Mouse (Mus musculus) embryonic facial prominence, embryonic 11.5 days (tissue): Measurements from ENCODE around the gene Pgm5. TPM values are rescaled to one million over a fixed set of nuclear protein-coding genes. Genes with fewer than 3 reads are reported as not detected.
"Not testable (repeated sequence)": the region's sequence is repeated elsewhere in the genome, so short reads cannot be mapped to it uniquely, and the experiment has no call there.

Source experiments
- ATAC-seq: fragments of 200-750 bp; cut with Nextera tagmentation; replicated peaks from 2 replicates; pipeline ENCODE4 v1.8.0; 2017; ENCODE audit warnings: low read depth; ENCODE audit not compliant: insufficient number of reproducible peaks, low FRiP score, low TSS enrichment
- DNase-seq: peaks from one replicate; pipeline ENCODE4 v3.0.0-alpha.2; 2015; ENCODE audit warnings: low spot score
- H3K27ac ChIP-seq: fragments of 300-500 bp; sonication (generic); replicated peaks from 2 replicates; pipeline ENCODE4 v1.5.1; 2014; ENCODE audit warnings: mild to moderate bottlenecking, low read depth, low read length, control low read depth
- H3K27me3 ChIP-seq: fragments of 300-500 bp; sonication (generic); 2 replicates; pipeline ENCODE4 v1.6.1; 2014; ENCODE audit warnings: mild to moderate bottlenecking, low read length, moderate library complexity, mixed read lengths; ENCODE audit not compliant: control insufficient read depth, insufficient read depth
- H3K36me3 ChIP-seq: fragments of 300-500 bp; sonication (generic); replicated peaks from 2 replicates; pipeline ENCODE4 v1.6.1; 2014; ENCODE audit warnings: low read depth, mild to moderate bottlenecking, low read length, moderate library complexity, mixed read lengths; ENCODE audit not compliant: control insufficient read depth, insufficient read depth
- H3K4me1 ChIP-seq: fragments of 300-500 bp; sonication (generic); 2 replicates; pipeline ENCODE4 v1.6.1; 2014; ENCODE audit warnings: low read length, mixed read lengths; ENCODE audit not compliant: control insufficient read depth, insufficient read depth
- H3K4me2 ChIP-seq: fragments of 300-500 bp; sonication (generic); 2 replicates; pipeline ENCODE4 v1.6.1; 2014; ENCODE audit warnings: low read depth, mild to moderate bottlenecking, control low read depth, low read length, moderate library complexity
- H3K4me3 ChIP-seq: fragments of 300-500 bp; sonication (generic); 2 replicates; pipeline ENCODE4 v1.5.1; 2014; ENCODE audit warnings: low read depth, low read length, control low read depth
- H3K9ac ChIP-seq: fragments of 300-500 bp; sonication (generic); replicated peaks from 2 replicates; pipeline ENCODE4 v1.6.1; 2014; ENCODE audit warnings: mild to moderate bottlenecking, control low read depth, low read length
- H3K9me3 ChIP-seq: fragments of 300-500 bp; sonication (generic); replicated peaks from 2 replicates; pipeline ENCODE4 v1.6.1; 2016; ENCODE audit warnings: mild to moderate bottlenecking, low read length, inconsistent platforms, mixed read lengths; ENCODE audit not compliant: control insufficient read depth
- WGBS: fragments of 180-500 bp; shearing (Covaris S2); extraction: QIAGEN DNeasy Blood & Tissue Kit; methylation state at CpG from one replicate; pipeline ENCODE4 v1.1.7; 2014; 5-methylcytosine and 5-hydroxymethylcytosine counted together
- polyA plus RNA-seq: library from polyadenylated mRNA; unstranded; fragments of >200 nt; fragmentation: Nextera tagmentation; extraction: Ambion mirVana; gene quantifications from 2 replicates; pipeline ENCODE4 v1.2.1, GENCODE M21; 2014

Pgm5 gene
- polyA plus RNA-seq, 1 experiment from 2014 or later = 1.3 TPM

DNA sequence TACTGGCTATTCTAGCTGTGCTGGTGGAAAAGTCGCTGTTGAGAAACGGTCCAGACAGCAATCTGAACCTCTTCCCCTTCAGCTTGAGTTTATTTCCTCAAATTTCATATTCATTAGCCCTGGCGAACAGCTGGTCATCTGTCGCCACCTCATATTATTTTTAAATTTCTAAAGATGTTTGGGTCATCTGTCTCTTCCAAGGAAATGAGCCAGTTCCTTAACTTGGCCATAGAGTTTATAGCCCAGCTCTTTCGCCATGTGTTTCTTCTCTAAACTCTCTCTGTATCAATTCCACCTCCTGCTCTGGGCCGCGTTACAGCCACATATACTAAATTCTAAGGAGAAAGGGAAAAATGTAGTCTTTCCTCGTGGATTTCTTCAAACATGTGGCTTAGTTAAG, 158.0 kb downstream of the Pgm5 start:
- Histone ChIP-seq H3K27me3 (no peaks in the 10 kb centered on the region), H3K27ac (no peak overlapping the region), H3K4me2 (no peak overlapping the region), H3K4me3 (no peak overlapping the region), H3K4me1 (no peaks in the 10 kb centered on the region), H3K36me3 (no peaks in the 10 kb centered on the region), H3K9ac (no peak overlapping the region), H3K9me3 (no peaks in the 10 kb centered on the region)
- DNase-seq = no peak
- 71% methylated on average over 8 of the region's 8 CpGs for WGBS
- no peak for ATAC-seq

DNA sequence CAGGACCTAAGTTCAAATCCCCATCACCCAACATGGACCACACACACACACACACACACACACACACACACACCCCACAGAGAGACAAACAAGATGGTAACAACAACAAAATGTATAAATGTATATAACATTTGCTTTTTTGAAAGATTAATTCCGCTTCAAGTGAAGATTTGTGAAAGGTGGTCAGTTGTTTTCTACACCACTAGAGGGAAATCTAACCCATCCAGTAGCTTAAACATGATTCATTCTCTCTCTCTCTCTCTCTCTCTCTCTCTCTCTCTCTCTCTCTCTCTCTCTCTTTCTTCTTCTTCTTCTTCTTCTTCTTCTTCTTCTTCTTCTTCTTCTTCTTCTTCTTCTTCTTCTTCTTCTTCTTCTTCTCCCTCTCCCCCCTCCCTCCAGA, 158.5 kb downstream of the Pgm5 start:
- H3K27ac ChIP-seq, H3K27me3 ChIP-seq, H3K9me3 ChIP-seq, DNase-seq, H3K4me2 ChIP-seq, H3K4me3 ChIP-seq, H3K36me3 ChIP-seq, H3K9ac ChIP-seq, ATAC-seq, H3K4me1 ChIP-seq: not testable (repeated sequence)
- WGBS = 65% methylated on average over 1 of the region's 1 CpGs

- WGBS = 69% methylated on average over 8 of the region's 8 CpGs
- no peaks in the 10 kb centered on the region for H3K4me1 ChIP-seq
- H3K27ac ChIP-seq = no peak overlapping the region
- H3K4me2 ChIP-seq = no peak overlapping the region
- H3K4me3 ChIP-seq = no peak overlapping the region
- no peaks in the 10 kb centered on the region for H3K9me3 ChIP-seq
- H3K9ac ChIP-seq = no peak overlapping the region
- no peaks in the 10 kb centered on the region for H3K36me3 ChIP-seq
- no peak for ATAC-seq
- H3K27me3 ChIP-seq = no peaks in the 10 kb centered on the region
- no peak for DNase-seq
Measured at GRCm38 (mm10) chr19:24701716-24702115, 159.9 kb downstream of the Pgm5 start.

GRCm38 (mm10) chr19:24700664-24701063, 161.0 kb downstream of the Pgm5 start:
- WGBS = 79% methylated on average over 5 of the region's 5 CpGs
- DNase-seq (no peak), ATAC-seq (no peak)

DNA sequence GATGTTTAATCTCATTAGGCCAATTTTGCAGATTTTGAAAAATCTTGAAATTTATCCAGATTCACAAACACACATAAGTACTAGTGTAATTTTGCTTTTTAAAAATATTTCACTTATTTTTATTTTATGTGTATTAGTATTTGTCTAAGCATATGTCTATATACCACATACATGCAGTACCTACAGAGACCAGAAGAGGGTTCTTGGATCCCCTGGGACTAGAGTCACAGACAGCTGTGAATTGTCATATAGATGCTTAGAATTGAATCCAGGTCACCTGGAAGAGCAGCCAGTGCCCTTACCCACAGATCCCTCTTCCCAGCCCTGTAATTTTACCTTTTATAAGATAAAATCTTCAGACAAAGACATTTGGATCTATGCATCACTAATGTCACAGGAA, 161.7 kb downstream of the Pgm5 start:
- H3K9ac ChIP-seq = no peak overlapping the region
- no peaks in the 10 kb centered on the region for H3K4me1 ChIP-seq
- H3K27ac ChIP-seq = no peak overlapping the region
- no peaks in the 10 kb centered on the region for H3K27me3 ChIP-seq
- ATAC-seq (no peak), DNase-seq (peak; percentile 40)
- H3K4me2 ChIP-seq = no peak overlapping the region
- no peaks in the 10 kb centered on the region for H3K36me3 ChIP-seq
- H3K9me3 ChIP-seq = no peaks in the 10 kb centered on the region
- no peak overlapping the region for H3K4me3 ChIP-seq

More at GRCm38 (mm10) chr19:24700664-24701063, 161.0 kb downstream of the Pgm5 start:
- Histone ChIP-seq H3K36me3 (no peaks in the 10 kb centered on the region), H3K4me1 (no peaks in the 10 kb centered on the region), H3K4me2 (no peak overlapping the region), H3K9me3 (no peaks in the 10 kb centered on the region), H3K4me3 (no peak overlapping the region), H3K27me3 (no peaks in the 10 kb centered on the region), H3K9ac (no peak overlapping the region), H3K27ac (no peak overlapping the region)

DNA sequence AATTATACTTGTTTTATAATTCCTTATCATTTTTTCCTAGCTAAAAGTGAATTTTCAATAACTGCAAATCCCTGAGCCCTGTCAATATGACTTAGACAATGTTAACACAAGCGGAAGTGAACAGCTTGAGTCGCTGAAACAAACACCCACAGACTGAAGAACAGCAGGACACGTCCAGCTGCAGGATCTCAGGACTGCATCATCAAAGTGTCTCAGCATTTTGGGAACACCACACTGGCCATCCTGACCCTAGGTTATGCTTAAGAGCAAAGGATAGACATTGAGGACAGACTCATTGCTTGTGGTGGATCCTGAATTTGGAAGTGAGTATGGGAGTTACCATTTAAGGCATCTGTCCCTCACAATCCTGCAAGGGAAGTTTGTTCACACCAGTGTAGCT, 162.5 kb downstream of the Pgm5 start:
- Histone ChIP-seq H3K27ac (no peak overlapping the region), H3K9me3 (no peaks in the 10 kb centered on the region), H3K9ac (no peak overlapping the region), H3K27me3 (no peaks in the 10 kb centered on the region), H3K4me2 (no peak overlapping the region), H3K4me1 (no peaks in the 10 kb centered on the region), H3K4me3 (no peak overlapping the region), H3K36me3 (no peaks in the 10 kb centered on the region)
- DNase-seq = no peak
- 77% methylated on average over 3 of the region's 3 CpGs for WGBS
- ATAC-seq = no peak

GRCm38 (mm10) chr19:24698651-24699050, 163.0 kb downstream of the Pgm5 start:
- ATAC-seq (no peak), DNase-seq (no peak)
- 58% methylated on average over 5 of the region's 5 CpGs for WGBS
- H3K9me3 ChIP-seq = no peaks in the 10 kb centered on the region
- H3K4me1 ChIP-seq = no peaks in the 10 kb centered on the region
- no peaks in the 10 kb centered on the region for H3K27me3 ChIP-seq
- no peak overlapping the region for H3K9ac ChIP-seq
- no peaks in the 10 kb centered on the region for H3K36me3 ChIP-seq
- H3K4me2 ChIP-seq = no peak overlapping the region
- no peak overlapping the region for H3K4me3 ChIP-seq
- H3K27ac ChIP-seq = no peak overlapping the region

DNA sequence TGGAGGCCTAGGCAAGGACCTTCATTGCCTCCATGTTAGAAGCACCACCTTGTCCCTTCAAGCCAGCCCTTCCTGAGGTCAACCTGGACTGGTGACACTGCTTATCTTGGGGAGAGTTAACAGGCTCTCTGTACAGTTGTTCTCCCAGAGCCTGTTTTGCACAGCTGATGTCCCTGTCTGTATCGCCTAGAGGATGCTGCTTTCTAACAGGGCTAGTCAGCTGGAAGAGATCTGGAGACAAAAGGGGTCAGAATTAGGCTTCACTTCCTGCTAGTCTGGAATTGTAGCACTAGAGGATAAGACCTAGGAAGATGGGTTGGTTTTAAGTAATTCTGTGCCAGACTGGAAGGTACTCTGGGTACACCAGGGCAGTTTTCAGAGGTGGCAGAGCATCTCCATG, 163.7 kb downstream of the Pgm5 start:
- Histone ChIP-seq H3K4me3 (no peak overlapping the region), H3K27ac (no peak overlapping the region)
- WGBS = 46% methylated on average over 1 of the region's 1 CpGs

More for the DNA sequence above, 163.7 kb downstream of the Pgm5 start:
- ATAC-seq (no peak), DNase-seq (no peak)
- Histone ChIP-seq H3K4me2 (no peak overlapping the region), H3K4me1 (no peaks in the 10 kb centered on the region), H3K9ac (no peak overlapping the region), H3K9me3 (no peaks in the 10 kb centered on the region), H3K27me3 (no peaks in the 10 kb centered on the region), H3K36me3 (no peaks in the 10 kb centered on the region)
